Mouse (Mus musculus) intestine, embryonic 16.5 days (tissue): ENCODE measurements at regions not wholly inside any gene's neighbourhood (a gene's known extent, or its start where the extent isn't known, plus 50 kb on each side); places are given as distances from the start of the nearest gene placed in this dataset.

Source experiments
- ATAC-seq: fragments of 200-750 bp; cut with Nextera tagmentation; 2 replicates; pipeline ENCODE4 v1.8.0; 2017; ENCODE audit warnings: moderate TSS enrichment, moderate library complexity
- H3K27ac ChIP-seq: fragments of 300-500 bp; sonication (generic); 2 replicates; pipeline ENCODE4 v1.5.1; 2014; ENCODE audit warnings: mild to moderate bottlenecking, low read length
- H3K27me3 ChIP-seq: fragments of 300-500 bp; sonication (generic); replicated peaks from 2 replicates; pipeline ENCODE4 v1.6.1; 2014; ENCODE audit warnings: low read length, control low read depth, mixed read lengths; ENCODE audit not compliant: control insufficient read depth, insufficient read depth
- H3K36me3 ChIP-seq: fragments of 300-500 bp; sonication (generic); 2 replicates; pipeline ENCODE4 v1.6.1; 2014; ENCODE audit warnings: low read length, control low read depth; ENCODE audit not compliant: control insufficient read depth, insufficient read depth
- H3K4me1 ChIP-seq: fragments of 300-500 bp; sonication (generic); 2 replicates; pipeline ENCODE4 v1.6.1; 2014; ENCODE audit warnings: low read length, control low read depth, mixed read lengths; ENCODE audit not compliant: control insufficient read depth, insufficient read depth
- H3K4me2 ChIP-seq: fragments of 300-500 bp; sonication (generic); 2 replicates; pipeline ENCODE4 v1.6.1; 2014; ENCODE audit warnings: low read depth, low read length, control low read depth
- H3K4me3 ChIP-seq: fragments of 300-500 bp; sonication (generic); 2 replicates; pipeline ENCODE4 v1.5.1; 2014; ENCODE audit warnings: mild to moderate bottlenecking, low read length
- H3K9ac ChIP-seq: fragments of 300-500 bp; sonication (generic); 2 replicates; pipeline ENCODE4 v1.6.1; 2014; ENCODE audit warnings: low read depth, low read length
- H3K9me3 ChIP-seq: fragments of 300-500 bp; sonication (generic); 2 replicates; pipeline ENCODE4 v1.6.1; 2016; ENCODE audit warnings: low read length, control low read depth; ENCODE audit not compliant: control insufficient read depth
- WGBS: fragments of 180-500 bp; shearing (Covaris S2); extraction: QIAGEN DNeasy Blood & Tissue Kit; methylation state at CpG from one replicate; pipeline ENCODE4 v1.1.7; 2014; 5-methylcytosine and 5-hydroxymethylcytosine counted together

DNA sequence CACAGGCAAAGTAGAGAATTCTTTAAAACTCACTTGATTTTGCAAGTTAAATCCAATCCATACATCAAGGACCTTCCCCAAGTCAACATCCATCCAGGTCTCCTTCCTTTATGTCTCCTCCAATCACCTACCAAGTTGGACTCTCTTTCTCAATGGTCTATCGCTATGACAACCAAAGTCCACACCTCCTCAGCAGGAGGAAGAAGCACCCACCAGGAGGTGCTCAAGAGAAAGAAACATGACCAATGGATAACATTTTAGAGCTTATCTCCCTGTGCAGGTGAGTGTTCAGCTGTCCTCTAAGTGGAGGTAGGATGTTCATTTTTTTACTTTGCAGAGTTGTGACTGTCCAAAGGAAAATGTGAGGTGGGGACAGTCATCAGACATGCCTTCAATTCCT is 269.3 kb downstream of the Basp1 start:
- ATAC-seq = no peak
- H3K27ac ChIP-seq = no peak overlapping the region
- WGBS = 85% methylated on average over 1 of the region's 1 CpGs
- no peak overlapping the region for H3K4me2 ChIP-seq
- no peaks in the 10 kb centered on the region for H3K4me1 ChIP-seq
- H3K4me3 ChIP-seq = no peak overlapping the region
- H3K9me3 ChIP-seq = no peaks in the 10 kb centered on the region
- H3K9ac ChIP-seq = no peak overlapping the region
- no peaks in the 10 kb centered on the region for H3K27me3 ChIP-seq
- H3K36me3 ChIP-seq = no peaks in the 10 kb centered on the region

DNA sequence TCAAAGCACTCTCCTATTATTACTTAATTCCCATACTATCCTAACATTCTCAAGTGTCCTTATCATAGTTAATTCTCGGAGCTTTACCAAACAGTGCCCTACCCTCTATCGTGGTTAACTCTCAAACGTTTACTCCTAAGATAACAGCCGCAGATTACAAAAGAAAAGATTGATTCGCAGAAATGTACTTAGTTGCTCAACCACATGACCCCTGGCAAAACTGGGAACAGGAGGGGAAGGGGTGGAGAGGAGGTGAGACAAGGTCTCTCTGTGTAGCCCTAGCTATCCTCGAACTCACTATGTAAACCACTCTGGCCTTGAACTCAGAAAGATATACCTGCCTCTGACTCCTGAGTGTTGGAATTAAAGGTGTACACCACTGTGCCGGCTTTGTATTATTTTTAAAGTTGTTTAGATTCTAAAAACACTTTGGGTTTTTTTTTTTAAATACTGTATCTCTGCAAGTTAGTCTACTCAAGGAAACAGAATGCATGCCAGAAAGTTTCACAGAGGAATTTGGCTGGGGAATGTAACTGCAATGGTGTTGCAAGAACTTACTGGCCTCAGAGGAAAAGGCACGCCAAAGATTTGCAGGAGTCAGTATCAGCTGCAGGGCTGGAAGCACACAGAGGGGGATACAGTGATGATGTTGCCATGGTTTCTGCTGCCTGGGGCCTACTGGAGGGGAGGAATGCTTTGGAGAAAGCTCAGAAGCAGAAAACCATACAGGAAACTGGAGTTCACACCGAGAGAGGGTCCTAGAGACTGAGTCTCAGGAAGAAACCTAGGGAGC is 273.0 kb downstream of the Basp1 start:
- Histone ChIP-seq H3K4me3 (no peak overlapping the region), H3K9me3 (no peaks in the 10 kb centered on the region), H3K9ac (no peak overlapping the region), H3K36me3 (no peaks in the 10 kb centered on the region), H3K27ac (no peak overlapping the region), H3K4me1 (no peaks in the 10 kb centered on the region), H3K4me2 (no peak overlapping the region), H3K27me3 (no peaks in the 10 kb centered on the region)
- WGBS = 41% methylated on average over 9 of the region's 9 CpGs
- no peak for ATAC-seq

DNA sequence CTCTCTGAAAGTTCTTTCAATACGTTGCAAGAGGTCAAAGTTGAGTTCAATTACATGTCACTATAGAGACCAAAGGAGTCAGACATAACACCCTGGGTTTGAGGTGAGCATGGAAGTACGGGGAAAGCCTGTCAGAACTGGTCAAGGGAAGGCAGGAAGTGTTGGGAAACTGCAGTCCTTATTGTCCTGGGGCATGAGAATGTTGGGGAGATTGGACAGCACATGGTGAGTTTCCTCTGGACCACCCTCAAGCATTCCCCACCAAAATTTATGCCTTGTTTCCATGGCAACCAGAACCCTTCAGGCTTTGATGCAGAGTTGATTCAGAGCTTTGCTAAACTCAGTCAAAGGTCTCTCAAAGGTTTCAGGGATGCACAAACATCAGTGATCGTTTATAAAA is 276.5 kb downstream of the Basp1 start:
- Histone ChIP-seq H3K4me3 (no peak overlapping the region), H3K27ac (no peak overlapping the region), H3K4me2 (no peak overlapping the region), H3K9ac (no peak overlapping the region), H3K36me3 (no peaks in the 10 kb centered on the region), H3K27me3 (no peaks in the 10 kb centered on the region), H3K4me1 (no peaks in the 10 kb centered on the region), H3K9me3 (no peaks in the 10 kb centered on the region)
- ATAC-seq = no peak
- 34% methylated on average over 3 of the region's 3 CpGs for WGBS

DNA sequence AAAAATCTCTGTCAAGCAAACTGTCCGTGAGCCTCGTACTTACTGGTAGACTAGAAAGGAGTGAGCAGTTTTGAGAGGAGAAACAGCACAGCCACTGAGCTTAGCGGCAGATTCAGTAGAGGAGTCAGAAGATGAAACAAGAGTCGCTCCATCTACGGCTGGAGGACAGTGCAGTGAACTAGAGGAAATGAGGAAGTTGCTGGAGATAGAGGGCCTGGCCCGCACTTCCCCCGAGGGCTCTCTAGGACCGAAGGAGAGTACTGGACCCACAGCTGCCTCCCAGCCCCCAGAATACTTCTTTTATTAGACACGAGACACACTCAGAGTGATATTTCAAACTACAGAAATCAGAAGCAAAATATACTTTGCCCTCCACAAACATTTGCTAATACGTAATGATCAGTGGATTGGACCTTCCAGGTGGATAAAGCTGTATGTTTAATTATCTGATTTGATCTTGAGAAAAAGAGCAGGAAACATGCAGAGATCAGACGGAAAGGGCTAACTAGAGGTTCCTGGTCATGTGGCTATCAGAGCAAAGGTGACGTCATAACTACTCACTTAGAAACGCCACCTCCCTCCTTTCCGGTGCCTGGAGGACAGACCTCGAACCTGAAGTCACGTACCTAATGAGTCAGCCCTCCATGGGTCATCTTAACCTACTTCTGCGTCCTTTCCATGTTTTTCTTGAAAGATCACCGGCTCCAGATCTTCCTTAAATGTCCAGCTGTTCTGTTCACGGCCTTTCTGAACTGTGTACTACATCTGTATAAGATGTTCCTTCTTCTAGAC is 277.9 kb downstream of the Basp1 start:
- Histone ChIP-seq H3K4me2 (no peak overlapping the region), H3K27me3 (no peaks in the 10 kb centered on the region), H3K27ac (no peak overlapping the region), H3K9me3 (no peaks in the 10 kb centered on the region), H3K4me3 (no peak overlapping the region), H3K9ac (no peak overlapping the region), H3K4me1 (no peaks in the 10 kb centered on the region), H3K36me3 (no peaks in the 10 kb centered on the region)
- ATAC-seq = no peak
- 78% methylated on average over 19 of the region's 19 CpGs for WGBS

DNA sequence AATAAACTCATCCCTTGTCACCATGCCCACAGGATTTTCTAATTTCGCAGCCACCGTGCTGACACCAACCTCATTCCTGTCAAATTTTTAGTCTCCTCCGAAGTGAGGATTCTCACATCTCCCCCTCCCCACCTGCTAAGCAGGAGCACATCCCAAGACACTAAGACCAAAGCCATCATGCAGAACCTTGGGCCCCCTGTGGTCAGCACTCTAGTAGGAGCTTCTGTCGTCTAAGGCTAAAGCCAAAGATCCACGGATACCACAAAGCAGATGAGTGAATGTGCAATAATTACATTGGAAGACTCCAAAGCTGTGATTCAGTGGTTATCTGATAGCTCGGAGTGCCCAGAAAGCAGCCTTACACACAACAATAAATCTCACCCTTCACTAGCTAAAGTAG is 283.5 kb downstream of the Basp1 start:
- H3K4me3 ChIP-seq = no peak overlapping the region
- WGBS = 79% methylated on average over 6 of the region's 6 CpGs
- H3K27me3 ChIP-seq = no peaks in the 10 kb centered on the region
- H3K9me3 ChIP-seq = no peaks in the 10 kb centered on the region
- H3K36me3 ChIP-seq = no peaks in the 10 kb centered on the region
- no peak overlapping the region for H3K27ac ChIP-seq
- no peak overlapping the region for H3K9ac ChIP-seq
- H3K4me1 ChIP-seq = no peaks in the 10 kb centered on the region
- no peak overlapping the region for H3K4me2 ChIP-seq
- ATAC-seq = no peak

DNA sequence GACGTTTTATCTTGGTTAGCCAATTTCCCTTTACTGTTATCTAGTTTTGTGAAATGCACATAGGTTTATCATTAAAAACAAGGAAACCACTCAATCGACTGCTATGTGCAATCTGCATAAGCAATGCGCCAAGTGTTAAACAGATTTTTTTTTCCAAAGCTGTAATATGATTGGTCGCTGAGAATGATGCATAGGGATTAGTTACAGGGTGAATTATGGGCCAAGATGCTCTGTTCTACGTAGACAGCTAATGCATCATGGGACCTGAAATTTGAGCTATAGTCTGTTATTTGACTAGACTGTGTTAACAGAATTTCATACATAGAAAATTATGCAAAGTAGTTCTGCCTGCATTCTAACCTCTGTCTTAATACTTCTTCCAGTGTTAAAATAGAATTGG is 284.0 kb downstream of the Basp1 start:
- no peak overlapping the region for H3K4me2 ChIP-seq
- no peak overlapping the region for H3K4me3 ChIP-seq
- no peak overlapping the region for H3K9ac ChIP-seq
- no peaks in the 10 kb centered on the region for H3K36me3 ChIP-seq
- no peaks in the 10 kb centered on the region for H3K9me3 ChIP-seq
- H3K27ac ChIP-seq = no peak overlapping the region
- ATAC-seq = no peak
- 72% methylated on average over 5 of the region's 5 CpGs for WGBS
- no peaks in the 10 kb centered on the region for H3K27me3 ChIP-seq
- H3K4me1 ChIP-seq = no peaks in the 10 kb centered on the region

DNA sequence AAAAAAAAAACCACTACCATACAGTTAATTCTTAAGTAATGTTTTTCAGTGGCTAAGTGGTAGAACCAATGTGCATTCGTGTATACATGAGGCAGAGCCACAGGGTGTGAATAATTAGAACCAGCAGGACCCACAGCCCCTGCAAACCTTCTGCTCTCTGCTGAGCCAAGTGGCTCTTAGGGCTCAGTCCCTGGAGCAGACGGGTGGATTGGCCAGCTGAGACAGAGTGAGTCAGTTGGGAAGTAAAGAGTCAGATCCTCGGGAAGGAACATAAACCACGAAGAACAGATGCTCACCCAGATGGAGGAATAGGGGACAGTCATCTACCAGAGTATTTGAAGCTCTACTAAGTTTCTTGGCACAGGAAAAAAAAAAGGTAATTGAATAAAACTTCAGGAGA is 293.1 kb downstream of the Basp1 start:
- H3K9me3 ChIP-seq = no peaks in the 10 kb centered on the region
- H3K27ac ChIP-seq = no peak overlapping the region
- ATAC-seq = no peak
- no peaks in the 10 kb centered on the region for H3K27me3 ChIP-seq
- H3K4me3 ChIP-seq = no peak overlapping the region
- H3K36me3 ChIP-seq = no peaks in the 10 kb centered on the region
- no peak overlapping the region for H3K4me2 ChIP-seq
- no peak overlapping the region for H3K9ac ChIP-seq
- no peaks in the 10 kb centered on the region for H3K4me1 ChIP-seq
- WGBS = 57% methylated on average over 4 of the region's 4 CpGs

DNA sequence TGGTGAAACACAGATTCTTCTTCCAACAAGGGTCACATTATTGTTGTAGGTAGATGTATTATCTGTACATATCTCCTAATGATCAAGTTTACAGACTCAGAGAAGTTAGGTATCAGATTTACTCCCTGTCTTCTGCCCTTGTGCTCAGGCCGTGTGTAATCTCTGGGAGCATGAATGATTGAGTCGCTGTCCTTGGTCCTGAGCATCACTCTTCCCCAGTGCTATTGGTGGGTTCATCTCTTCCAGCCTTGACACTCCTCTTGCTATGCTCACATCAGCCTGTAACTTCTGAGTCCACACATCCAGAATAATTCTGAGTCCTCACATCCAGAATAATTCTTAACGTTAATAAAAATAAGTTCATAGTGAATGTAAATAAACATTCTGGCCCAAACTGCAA is 295.6 kb downstream of the Basp1 start:
- H3K27me3 ChIP-seq = no peaks in the 10 kb centered on the region

DNA sequence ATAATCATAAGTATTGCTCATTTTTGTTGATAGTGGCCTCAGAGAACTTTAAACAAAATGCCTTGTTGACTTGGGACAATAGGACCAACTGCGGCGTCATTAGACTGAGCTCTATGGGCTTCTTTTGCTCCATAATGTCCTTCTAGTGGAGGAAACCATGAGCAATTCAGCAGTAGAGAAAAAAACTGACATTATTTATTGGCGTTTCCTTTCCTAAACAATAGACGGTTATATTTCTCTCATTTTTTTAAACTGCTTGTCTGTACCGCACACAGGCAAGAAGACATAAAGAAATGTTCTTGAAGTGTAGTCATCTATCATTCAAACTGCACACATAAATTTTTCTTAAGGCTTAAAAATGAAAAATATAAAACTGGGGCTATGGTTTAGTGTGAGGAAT is 310.8 kb downstream of the Basp1 start:
- ATAC-seq = no peak
- no peaks in the 10 kb centered on the region for H3K4me1 ChIP-seq
- 70% methylated on average over 5 of the region's 5 CpGs for WGBS
- no peak overlapping the region for H3K9ac ChIP-seq
- no peaks in the 10 kb centered on the region for H3K9me3 ChIP-seq
- H3K27ac ChIP-seq = no peak overlapping the region
- no peak overlapping the region for H3K4me3 ChIP-seq
- H3K36me3 ChIP-seq = no peaks in the 10 kb centered on the region
- H3K27me3 ChIP-seq = no peaks in the 10 kb centered on the region
- no peak overlapping the region for H3K4me2 ChIP-seq

More for the DNA sequence above, 295.6 kb downstream of the Basp1 start:
- no peaks in the 10 kb centered on the region for H3K9me3 ChIP-seq
- no peak overlapping the region for H3K4me3 ChIP-seq
- no peaks in the 10 kb centered on the region for H3K36me3 ChIP-seq
- H3K9ac ChIP-seq = no peak overlapping the region
- no peak overlapping the region for H3K27ac ChIP-seq
- H3K4me2 ChIP-seq = no peak overlapping the region
- WGBS = 31% methylated on average over 3 of the region's 3 CpGs
- no peak for ATAC-seq
- H3K4me1 ChIP-seq = no peaks in the 10 kb centered on the region
